Mouse (Mus musculus) ES-E14 (cell line): ENCODE measurements around the gene Olfr1318. TPM values are rescaled to one million over a fixed set of nuclear protein-coding genes. Genes with fewer than 3 reads are reported as not detected.
A peak's percentile ranks its signal among the peaks of the same experiment; 100 is the strongest.

Experiments used
- DNase-seq: peaks from one replicate; pipeline ENCODE4 v3.0.0-alpha.2; 2013; ENCODE audit warnings: low read depth, low spot score
- H3K27ac ChIP-seq: 2 replicates; pipeline ENCODE4 v1.5.1; 2012; ENCODE audit warnings: low read depth, mild to moderate bottlenecking, low read length, moderate library complexity, mixed read lengths; ENCODE audit not compliant: poor library complexity, insufficient read depth, severe bottlenecking
- H3K36me3 ChIP-seq: 2 replicates; pipeline ENCODE4 v1.6.1; 2012; ENCODE audit warnings: mild to moderate bottlenecking, low read length, moderate library complexity, mixed read lengths; ENCODE audit not compliant: control insufficient read depth, poor library complexity, insufficient read depth, severe bottlenecking
- H3K4me1 ChIP-seq, 2 experiments: fragments of 150-350 bp in 1 of 2; sonication (generic) in 1 of 2; 2 replicates each; pipeline ENCODE4 v1.6.1; 2012; ENCODE audit warnings: low read length in 2 of 2, mild to moderate bottlenecking in 1 of 2, mixed read lengths in 1 of 2; ENCODE audit not compliant: control insufficient read depth in 2 of 2, insufficient read depth in 2 of 2, poor library complexity in 1 of 2
- H3K4me3 ChIP-seq, 2 experiments: fragments of 150-350 bp in 1 of 2; sonication (generic) in 1 of 2; 2 replicates each; pipeline ENCODE4 v1.5.1; 2012; ENCODE audit warnings: low read length in 2 of 2, low read depth in 1 of 2, mild to moderate bottlenecking in 1 of 2, mixed read lengths in 1 of 2; ENCODE audit not compliant: insufficient read depth in 1 of 2, poor library complexity in 1 of 2, severe bottlenecking in 1 of 2
- H3K9ac ChIP-seq: 2 replicates; pipeline ENCODE4 v1.6.1; 2012; ENCODE audit warnings: low read depth, mild to moderate bottlenecking, low read length, mixed read lengths; ENCODE audit not compliant: poor library complexity, insufficient read depth, severe bottlenecking
- H3K9me3 ChIP-seq: fragments of 150-350 bp; sonication (generic); 2 replicates; pipeline ENCODE4 v1.6.1; 2012; ENCODE audit warnings: low read depth, mild to moderate bottlenecking, low read length; ENCODE audit not compliant: control insufficient read depth, insufficient read depth
- CHD2 ChIP-seq: IDR thresholded peaks from 2 replicates; pipeline ENCODE4 v1.6.1; 2014; ENCODE audit warnings: mild to moderate bottlenecking, low read depth, low read length, inconsistent platforms
- HCFC1 ChIP-seq: IDR thresholded peaks from 2 replicates; pipeline ENCODE4 v1.6.1; 2012; ENCODE audit warnings: low read length, inconsistent platforms, borderline replicate concordance; ENCODE audit not compliant: insufficient read depth
- MAFK ChIP-seq: IDR thresholded peaks from 2 replicates; pipeline ENCODE4 v1.6.1; 2014; ENCODE audit warnings: mild to moderate bottlenecking, low read depth, low read length, inconsistent platforms; ENCODE audit not compliant: insufficient read depth
- ZC3H11A ChIP-seq: IDR thresholded peaks from 2 replicates; pipeline ENCODE4 v1.6.1; 2012; ENCODE audit warnings: low read depth, mild to moderate bottlenecking, inconsistent platforms, low read length, borderline replicate concordance
- ZNF384 ChIP-seq: IDR thresholded peaks from 2 replicates; pipeline ENCODE4 v1.6.1; 2012; ENCODE audit warnings: low read depth, low read length, inconsistent platforms
- in situ Hi-C, 2 experiments: fragments of 600-800 bp; cut with MboI; formaldehyde crosslinking; loops; one replicate each; pipeline ENCODE4 v1.15.1; 2025; ENCODE audit warnings: low sequenced_read_pairs in 2 of 2, inconsistent platforms in 1 of 2; ENCODE audit not compliant: unreplicated experiment in 2 of 2
- total RNA-seq: library from RNA; depleted of rRNA; stranded (reverse); fragments of 300-350 nt; gene quantifications from 2 replicates; pipeline ENCODE4 v1.2.3, GENCODE M21; 2012; rRNA removed

Gene Olfr1318
- total RNA-seq = not detected in 2 replicates

DNA sequence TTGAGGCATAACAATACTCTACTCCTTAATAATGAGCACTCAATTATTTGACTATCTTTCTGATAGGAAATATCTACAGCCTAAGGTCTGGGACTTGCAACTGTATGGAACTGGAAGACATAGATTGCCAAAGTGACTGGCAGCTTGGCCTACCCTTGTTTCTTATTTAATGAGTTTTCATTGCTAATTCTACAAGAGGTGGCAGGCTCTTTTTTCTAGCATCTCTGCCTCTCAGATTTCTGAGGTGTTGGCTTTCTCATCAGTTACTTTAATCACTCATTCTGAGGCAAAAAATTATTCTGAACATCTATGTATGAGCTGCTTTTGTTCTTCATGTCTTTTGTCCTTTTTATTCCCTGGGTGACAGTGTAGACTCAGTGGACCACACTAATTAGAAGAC is at the start of gene Olfr1318:
TSS of gene Olfr1318 (plus strand) at position 301 of the 400 bp plus-strand sequence.
- peaks cover 1% of the 10 kb centered on the region; the same call in 1 of the 2 replicates for H3K9me3 ChIP-seq
- no peaks in the 10 kb centered on the region for H3K36me3 ChIP-seq
- H3K9ac ChIP-seq = no peak within 1 kb of the TSS
- in situ Hi-C loops = no loop called here
- H3K4me1 ChIP-seq = no peaks in the 10 kb centered on the region
- no peak for DNase-seq
- no peak within 1 kb of the TSS for H3K27ac ChIP-seq
- H3K4me3 ChIP-seq = no peak within 1 kb of the TSS
- TF ChIP-seq HCFC1 (no peak), MAFK (no peak), ZNF384 (no peak), ZC3H11A (no peak), CHD2 (no peak)

DNA sequence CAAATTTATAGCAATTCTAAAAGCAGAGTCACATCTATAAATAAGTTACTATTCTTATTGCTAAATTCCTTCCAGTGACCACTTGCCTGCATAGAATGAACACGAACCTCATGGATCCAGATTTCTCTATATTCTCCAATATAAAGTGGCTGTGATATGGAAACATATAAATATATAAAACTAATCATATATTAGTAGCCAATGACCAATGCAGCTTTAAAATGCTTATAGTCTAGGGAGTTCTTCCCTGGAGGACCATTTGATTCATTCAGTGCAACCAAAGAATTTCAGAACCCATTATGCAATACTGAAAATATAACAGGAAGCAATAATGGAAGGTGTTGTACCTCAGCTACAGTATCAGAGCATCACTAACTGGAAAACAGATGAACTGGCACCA is 38.7 kb upstream of the Olfr1318 start, which contains the start of gene Olfr1315-ps1:
TSS of gene Olfr1315-ps1 (minus strand) at position 101 of the 400 bp plus-strand sequence.
- in situ Hi-C loops = no loop called here
- Histone ChIP-seq H3K4me3 (no peak within 1 kb of the TSS), H3K36me3 (no peaks in the 10 kb centered on the region), H3K27ac (no peak within 1 kb of the TSS), H3K9me3 (no peaks in the 10 kb centered on the region), H3K9ac (no peak within 1 kb of the TSS), H3K4me1 (no peaks in the 10 kb centered on the region)
- no peak for DNase-seq
- TF ChIP-seq CHD2 = no peak
- no peak for TF ChIP-seq ZC3H11A
- TF ChIP-seq MAFK = no peak
- no peak for TF ChIP-seq HCFC1
- no peak for TF ChIP-seq ZNF384

- H3K9ac ChIP-seq = no peak within 1 kb of the TSS
- no peaks in the 10 kb centered on the region for H3K4me1 ChIP-seq
- no peaks in the 10 kb centered on the region for H3K9me3 ChIP-seq
- DNase-seq = no peak
- H3K4me3 ChIP-seq = no peak within 1 kb of the TSS
- no peaks in the 10 kb centered on the region for H3K36me3 ChIP-seq
- no peak for TF ChIP-seq ZC3H11A
- in situ Hi-C loops = no loop called here
- no peak within 1 kb of the TSS for H3K27ac ChIP-seq
Measured at GRCm38 (mm10) chr2:112134877-112135276, 19.1 kb upstream of the Olfr1318 start, which contains the start of gene Olfr1316. Olfr1316 (minus strand) TSS chr2:112134977.

- no peaks in the 10 kb centered on the region for H3K36me3 ChIP-seq
- DNase-seq = no peak
- in situ Hi-C loops = no loop called here
Measured at GRCm38 (mm10) chr2:112140029-112140428, 14.0 kb upstream of the Olfr1318 start, which contains the start of gene Olfr1317. Olfr1317 (plus strand) TSS chr2:112140329.

GRCm38 (mm10) chr2:112196859-112197258 is 42.9 kb downstream of the Olfr1318 start:
- no peaks in the 10 kb centered on the region for H3K36me3 ChIP-seq
- no peak overlapping the region for H3K27ac ChIP-seq
- no peaks in the 10 kb centered on the region for H3K9me3 ChIP-seq
- no peak overlapping the region for H3K4me3 ChIP-seq
- in situ Hi-C loops = no loop called here
- DNase-seq = peak; percentile 46
- H3K4me1 ChIP-seq = no peaks in the 10 kb centered on the region
- no peak overlapping the region for H3K9ac ChIP-seq
- peak; percentile 86 for TF ChIP-seq ZC3H11A
- no peak for TF ChIP-seq ZNF384
- TF ChIP-seq HCFC1 = no peak

More at GRCm38 (mm10) chr2:112140029-112140428, 14.0 kb upstream of the Olfr1318 start, which contains the start of gene Olfr1317:
- TF ChIP-seq CHD2 = no peak
- no peak within 1 kb of the TSS for H3K27ac ChIP-seq
- H3K4me1 ChIP-seq = no peaks in the 10 kb centered on the region
- H3K4me3 ChIP-seq = no peak within 1 kb of the TSS
- no peak within 1 kb of the TSS for H3K9ac ChIP-seq
- H3K9me3 ChIP-seq = no peaks in the 10 kb centered on the region
